In the genomic region with DNA sequence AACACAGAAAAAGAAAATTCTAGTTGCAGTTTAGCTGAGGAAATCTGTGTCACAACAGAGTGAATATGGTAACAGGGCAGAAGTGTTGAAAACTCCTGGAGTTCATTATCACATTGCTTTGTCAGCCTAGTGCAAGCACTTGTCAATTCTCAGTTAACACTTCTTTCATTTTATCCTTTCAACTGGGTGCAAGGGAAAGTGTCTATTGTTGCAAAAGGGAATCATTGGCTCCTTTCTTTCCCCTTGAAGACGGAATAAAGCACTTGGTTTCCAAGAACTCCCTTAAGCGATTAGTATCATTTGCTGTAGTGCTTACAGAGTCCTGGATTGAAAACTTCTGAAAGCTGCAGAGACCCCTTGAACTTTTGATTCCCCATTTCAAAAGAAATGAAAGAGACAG, we compare ENCODE assay signal across 20 mouse cellular contexts.
"Had no signal": no experiment of that assay in that cellular context is flagged by ENCODE, and none has a peak within 500 bp of the region (broad histone marks: within the 10 kb centered on the region; RNA-seq: fewer than 3 reads in every experiment).

No protein-coding gene starts in this region.

- H3K36me3 ChIP-seq: limb, embryonic 12.5 days; limb, embryonic 15.5 days; midbrain, embryonic 13.5 days had no signal

- H3K4me2 ChIP-seq: limb, embryonic 12.5 days; limb, embryonic 15.5 days; liver, embryonic 11.5 days; lung, embryonic 14.5 days; midbrain, embryonic 13.5 days had no signal

- ATAC-seq: liver, postnatal 0 days; lung, postnatal 0 days; midbrain, embryonic 13.5 days had no signal

- H3K4me1 ChIP-seq: limb, embryonic 12.5 days; limb, embryonic 15.5 days had no signal

- H3K4me3 ChIP-seq: limb, embryonic 12.5 days; limb, embryonic 15.5 days; midbrain, embryonic 13.5 days; myocyte had no signal

- DNase-seq: kidney, adult 9 months; kidney, postnatal 14 days; kidney, postnatal 4 days; left cerebral cortex, postnatal 4 days; liver, postnatal 0 days; lung, embryonic 14.5 days; right cerebral cortex, postnatal 14 days; right cerebral cortex, postnatal 4 days; thymus, adult 2 months; thymus, postnatal 14 days; thymus, postnatal 4 days had no signal

- H3K9me3 ChIP-seq: limb, embryonic 12.5 days; limb, embryonic 15.5 days; midbrain, embryonic 13.5 days had no signal

- H3K27me3 ChIP-seq: limb, embryonic 12.5 days; limb, embryonic 15.5 days; midbrain, embryonic 13.5 days had no signal

- H3K27ac ChIP-seq: limb, embryonic 12.5 days; limb, embryonic 15.5 days; liver, embryonic 14.5 days; macrophage; midbrain, embryonic 13.5 days; stomach, postnatal 0 days had no signal

- H3K9ac ChIP-seq: limb, embryonic 12.5 days; limb, embryonic 15.5 days; liver, embryonic 14.5 days; liver, postnatal 0 days; lung, embryonic 14.5 days; midbrain, embryonic 13.5 days had no signal
